Mouse (Mus musculus): Measurements from ENCODE around the gene Pir. TPM values are rescaled to one million over a fixed set of nuclear protein-coding genes. Genes with fewer than 3 reads are reported as not detected.

Gene Pir
- 6.3 and 7.4 TPM in 2 replicates for polyA plus RNA-seq (2012; rRNA removed)

GRCm38 (mm10) chrX:164269285-164269761, at the start of gene Pir:
Gene Pir (plus strand): TSS chrX:164269371.
- Histone ChIP-seq H3K27ac (ENCODE audit: insufficient read depth, low read length) (peak within 1 kb of the TSS; percentile 72), H3K4me1 (ENCODE audit: control insufficient read depth, insufficient read depth, low read length) (no peaks in the 10 kb centered on the region), H3K4me3 (ENCODE audit: insufficient read depth, low read length) (peak within 1 kb of the TSS; percentile 75)
- TF ChIP-seq CTCF (IDR thresholded peaks at IDR 0.05; ENCODE audit: extremely low read depth, insufficient read depth, low read length): no peak
- no peak for TF ChIP-seq POLR2A (IDR thresholded peaks at IDR 0.05; ENCODE audit: extremely low read depth, insufficient read depth, low read length)

GRCm38 (mm10) chrX:164221989-164222388, 47.2 kb upstream of the Pir start:
- H3K4me1 ChIP-seq (ENCODE audit: control insufficient read depth, insufficient read depth, low read length): no peaks in the 10 kb centered on the region
- no peak overlapping the region for H3K27ac ChIP-seq (ENCODE audit: insufficient read depth, low read length)
- TF ChIP-seq POLR2A (IDR thresholded peaks at IDR 0.05; ENCODE audit: extremely low read depth, insufficient read depth, low read length): no peak
- no peak for TF ChIP-seq CTCF (IDR thresholded peaks at IDR 0.05; ENCODE audit: extremely low read depth, insufficient read depth, low read length)
- no peak overlapping the region for H3K4me3 ChIP-seq (ENCODE audit: insufficient read depth, low read length)

- H3K4me1 ChIP-seq (ENCODE audit: control insufficient read depth, insufficient read depth, low read length): no peaks in the 10 kb centered on the region; the same call in 1 of the 2 replicates
- H3K27ac ChIP-seq (ENCODE audit: insufficient read depth, low read length): no peak overlapping the region
- H3K4me3 ChIP-seq (ENCODE audit: insufficient read depth, low read length): no peak overlapping the region
- TF ChIP-seq POLR2A (IDR thresholded peaks at IDR 0.05; ENCODE audit: extremely low read depth, insufficient read depth, low read length): no peak
Observed at GRCm38 (mm10) chrX:164233380-164233779, 35.8 kb upstream of the Pir start.

GRCm38 (mm10) chrX:164245714-164246113, 23.5 kb upstream of the Pir start:
- TF ChIP-seq POLR2A (IDR thresholded peaks at IDR 0.05; ENCODE audit: extremely low read depth, insufficient read depth, low read length) (no peak), CTCF (IDR thresholded peaks at IDR 0.05; ENCODE audit: extremely low read depth, insufficient read depth, low read length) (no peak)
- no peak overlapping the region for H3K4me3 ChIP-seq (ENCODE audit: insufficient read depth, low read length)
- H3K27ac ChIP-seq (ENCODE audit: insufficient read depth, low read length): no peak overlapping the region
- no peaks in the 10 kb centered on the region for H3K4me1 ChIP-seq (ENCODE audit: control insufficient read depth, insufficient read depth, low read length)

GRCm38 (mm10) chrX:164246722-164247121, 22.4 kb upstream of the Pir start:
- TF ChIP-seq POLR2A (IDR thresholded peaks at IDR 0.05; ENCODE audit: extremely low read depth, insufficient read depth, low read length) (no peak), CTCF (IDR thresholded peaks at IDR 0.05; ENCODE audit: extremely low read depth, insufficient read depth, low read length) (no peak)
- Histone ChIP-seq H3K4me3 (ENCODE audit: insufficient read depth, low read length) (no peak overlapping the region), H3K4me1 (ENCODE audit: control insufficient read depth, insufficient read depth, low read length) (no peaks in the 10 kb centered on the region), H3K27ac (ENCODE audit: insufficient read depth, low read length) (no peak overlapping the region)

- TF ChIP-seq POLR2A (IDR thresholded peaks at IDR 0.05; ENCODE audit: extremely low read depth, insufficient read depth, low read length): no peak
- TF ChIP-seq CTCF (IDR thresholded peaks at IDR 0.05; ENCODE audit: extremely low read depth, insufficient read depth, low read length): no peak
- Histone ChIP-seq H3K4me1 (ENCODE audit: control insufficient read depth, insufficient read depth, low read length) (no peaks in the 10 kb centered on the region), H3K4me3 (ENCODE audit: insufficient read depth, low read length) (no peak overlapping the region), H3K27ac (ENCODE audit: insufficient read depth, low read length) (no peak overlapping the region)
Observed at GRCm38 (mm10) chrX:164256527-164256926, 12.6 kb upstream of the Pir start.

GRCm38 (mm10) chrX:164258057-164258456, 11.1 kb upstream of the Pir start, which contains the start of gene Bmx:
Gene Bmx (minus strand): TSS chrX:164258193.
- no peak within 1 kb of the TSS for H3K27ac ChIP-seq (ENCODE audit: insufficient read depth, low read length)
- no peak within 1 kb of the TSS for H3K4me3 ChIP-seq (ENCODE audit: insufficient read depth, low read length)
- H3K4me1 ChIP-seq (ENCODE audit: control insufficient read depth, insufficient read depth, low read length): no peaks in the 10 kb centered on the region
- TF ChIP-seq CTCF (IDR thresholded peaks at IDR 0.05; ENCODE audit: extremely low read depth, insufficient read depth, low read length): no peak
- TF ChIP-seq POLR2A (IDR thresholded peaks at IDR 0.05; ENCODE audit: extremely low read depth, insufficient read depth, low read length): no peak

- Histone ChIP-seq H3K4me1 (ENCODE audit: control insufficient read depth, insufficient read depth, low read length) (no peaks in the 10 kb centered on the region), H3K27ac (ENCODE audit: insufficient read depth, low read length) (no peak overlapping the region), H3K4me3 (ENCODE audit: insufficient read depth, low read length) (no peak overlapping the region)
- no peak for TF ChIP-seq POLR2A (IDR thresholded peaks at IDR 0.05; ENCODE audit: extremely low read depth, insufficient read depth, low read length)
- no peak for TF ChIP-seq CTCF (IDR thresholded peaks at IDR 0.05; ENCODE audit: extremely low read depth, insufficient read depth, low read length)
Observed at GRCm38 (mm10) chrX:164258662-164259061, 10.5 kb upstream of the Pir start.

- TF ChIP-seq CTCF (IDR thresholded peaks at IDR 0.05; ENCODE audit: extremely low read depth, insufficient read depth, low read length): no peak
- H3K4me1 ChIP-seq (ENCODE audit: control insufficient read depth, insufficient read depth, low read length): no peaks in the 10 kb centered on the region
- no peak overlapping the region for H3K4me3 ChIP-seq (ENCODE audit: insufficient read depth, low read length)
- no peak overlapping the region for H3K27ac ChIP-seq (ENCODE audit: insufficient read depth, low read length)
Observed at GRCm38 (mm10) chrX:164262286-164262685, 6.9 kb upstream of the Pir start.

GRCm38 (mm10) chrX:164264861-164265260, 4.3 kb upstream of the Pir start:
- no peak overlapping the region for H3K27ac ChIP-seq (ENCODE audit: insufficient read depth, low read length)
- no peaks in the 10 kb centered on the region for H3K4me1 ChIP-seq (ENCODE audit: control insufficient read depth, insufficient read depth, low read length)
- H3K4me3 ChIP-seq (ENCODE audit: insufficient read depth, low read length): no peak overlapping the region
- TF ChIP-seq POLR2A (IDR thresholded peaks at IDR 0.05; ENCODE audit: extremely low read depth, insufficient read depth, low read length): no peak

GRCm38 (mm10) chrX:164270603-164271002, 1.4 kb downstream of the Pir start:
- H3K4me1 ChIP-seq (ENCODE audit: control insufficient read depth, insufficient read depth, low read length): no peaks in the 10 kb centered on the region
- H3K27ac ChIP-seq (ENCODE audit: insufficient read depth, low read length): no peak overlapping the region
- TF ChIP-seq CTCF (IDR thresholded peaks at IDR 0.05; ENCODE audit: extremely low read depth, insufficient read depth, low read length) (no peak), POLR2A (IDR thresholded peaks at IDR 0.05; ENCODE audit: extremely low read depth, insufficient read depth, low read length) (no peak)
- no peak overlapping the region for H3K4me3 ChIP-seq (ENCODE audit: insufficient read depth, low read length)
